Mouse (Mus musculus): Measurements from ENCODE around the gene Tfr2. TPM values are rescaled to one million over a fixed set of nuclear protein-coding genes. Genes with fewer than 3 reads are reported as not detected.

Tfr2 gene
- polyA plus RNA-seq, 1 experiment from 2014 or later = 0.99 TPM

DNA sequence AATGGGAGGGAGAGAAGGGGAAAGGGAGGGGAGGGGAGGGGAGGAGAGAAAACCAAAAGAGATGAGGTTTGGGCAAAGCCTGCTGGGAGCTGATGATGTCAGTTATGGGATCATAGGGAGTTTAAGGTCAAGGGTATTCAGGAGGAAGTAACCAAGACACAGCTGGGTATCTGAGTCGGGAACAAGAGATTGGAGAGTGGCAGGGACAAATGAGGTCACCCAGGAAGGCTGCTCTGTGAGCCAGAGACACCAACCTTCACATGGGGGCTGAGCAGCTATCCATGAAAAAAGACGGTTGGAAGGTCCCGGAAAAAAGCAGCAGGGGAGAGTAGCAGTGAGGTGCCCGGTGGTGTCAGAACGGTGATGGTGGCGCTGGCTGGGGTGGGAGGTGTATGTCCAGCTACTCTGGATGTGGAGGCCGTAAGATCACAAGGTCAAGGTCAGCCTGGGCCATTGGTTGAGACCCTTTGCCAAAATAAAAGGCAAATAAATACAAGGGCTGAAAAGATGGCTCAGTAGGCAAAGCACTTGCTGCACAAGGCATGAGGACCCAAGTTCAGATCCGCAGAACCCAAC, 1.3 kb upstream of the Tfr2 start:
- Histone ChIP-seq H3K27ac (no peak overlapping the region), H3K9ac (no peak overlapping the region), H3K4me2 (no peak overlapping the region), H3K9me3 (replicated peaks) (no peaks in the 10 kb centered on the region), H3K36me3 (no peaks in the 10 kb centered on the region), H3K27me3 (no peaks in the 10 kb centered on the region), H3K4me3 (replicated peaks) (no peak overlapping the region), H3K4me1 (no peaks in the 10 kb centered on the region; the same call in 1 of the 2 replicates)
- WGBS = 76% methylated on average over 8 of the region's 8 CpGs
- no peak for ATAC-seq (replicated peaks; ENCODE audit: low FRiP score)

DNA sequence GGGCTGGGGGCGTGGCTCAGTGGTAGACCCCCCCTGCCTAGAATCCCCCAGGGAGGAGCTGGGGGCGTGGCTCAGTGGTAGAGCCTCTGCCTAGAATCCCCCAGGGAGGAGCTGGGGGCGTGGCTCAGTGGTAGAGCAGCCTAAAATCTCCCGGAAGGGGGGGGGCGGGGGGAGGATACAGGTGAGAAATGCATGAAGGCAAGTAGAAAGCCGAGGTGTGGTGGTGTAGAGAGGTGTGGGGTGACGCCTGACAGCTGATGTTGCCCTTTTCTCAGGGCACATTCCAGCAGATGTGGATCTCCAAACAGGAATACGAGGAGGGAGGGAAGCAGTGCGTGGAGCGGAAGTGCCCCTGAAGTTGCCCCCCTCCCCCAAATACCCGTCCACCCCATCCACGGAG, 609 bp upstream of the Tfr2 start:
- Histone ChIP-seq H3K4me3 (replicated peaks) (no peak overlapping the region), H3K4me2 (no peak overlapping the region), H3K9me3 (replicated peaks) (no peaks in the 10 kb centered on the region), H3K9ac (no peak overlapping the region), H3K4me1 (peaks cover under 1% of the 10 kb centered on the region), H3K36me3 (no peaks in the 10 kb centered on the region), H3K27me3 (peaks cover 2% of the 10 kb centered on the region; the same call in 1 of the 2 replicates), H3K27ac (no peak overlapping the region)
- 77% methylated on average over 12 of the region's 12 CpGs for WGBS
- no peak for ATAC-seq (replicated peaks; ENCODE audit: low FRiP score)

DNA sequence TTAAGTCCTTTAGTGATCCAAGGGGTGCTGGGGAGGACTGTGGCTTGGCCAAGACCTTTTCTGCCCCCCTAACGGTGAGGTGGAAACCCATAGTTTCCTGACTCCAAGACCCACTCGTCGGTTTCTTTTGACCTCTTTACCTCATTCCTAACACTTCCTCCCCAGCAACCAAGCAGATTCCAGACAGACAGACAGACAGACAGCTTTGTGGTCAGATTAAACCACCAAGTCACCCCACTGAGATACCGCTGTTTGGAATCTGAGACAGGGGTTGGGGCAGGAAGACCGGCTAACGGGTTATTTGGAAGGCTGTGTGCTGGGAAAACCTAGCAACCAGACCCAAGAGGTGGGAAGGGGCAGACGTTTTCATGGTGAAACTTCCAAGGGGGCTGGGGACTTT, 541 bp downstream of the Tfr2 start:
- H3K4me1 ChIP-seq = peaks cover 8% of the 10 kb centered on the region
- H3K9me3 ChIP-seq (replicated peaks) = no peaks in the 10 kb centered on the region
- H3K27me3 ChIP-seq = peaks cover 10% of the 10 kb centered on the region; the same call in 1 of the 2 replicates
- no peak for ATAC-seq (replicated peaks; ENCODE audit: low FRiP score)
- H3K27ac ChIP-seq = no peak overlapping the region
- whole genome bisulfite sequencing = 50% methylated on average over 7 of the region's 7 CpGs
- H3K4me2 ChIP-seq = no peak overlapping the region
- H3K9ac ChIP-seq = no peak overlapping the region
- H3K36me3 ChIP-seq = no peaks in the 10 kb centered on the region
- no peak overlapping the region for H3K4me3 ChIP-seq (replicated peaks)

DNA sequence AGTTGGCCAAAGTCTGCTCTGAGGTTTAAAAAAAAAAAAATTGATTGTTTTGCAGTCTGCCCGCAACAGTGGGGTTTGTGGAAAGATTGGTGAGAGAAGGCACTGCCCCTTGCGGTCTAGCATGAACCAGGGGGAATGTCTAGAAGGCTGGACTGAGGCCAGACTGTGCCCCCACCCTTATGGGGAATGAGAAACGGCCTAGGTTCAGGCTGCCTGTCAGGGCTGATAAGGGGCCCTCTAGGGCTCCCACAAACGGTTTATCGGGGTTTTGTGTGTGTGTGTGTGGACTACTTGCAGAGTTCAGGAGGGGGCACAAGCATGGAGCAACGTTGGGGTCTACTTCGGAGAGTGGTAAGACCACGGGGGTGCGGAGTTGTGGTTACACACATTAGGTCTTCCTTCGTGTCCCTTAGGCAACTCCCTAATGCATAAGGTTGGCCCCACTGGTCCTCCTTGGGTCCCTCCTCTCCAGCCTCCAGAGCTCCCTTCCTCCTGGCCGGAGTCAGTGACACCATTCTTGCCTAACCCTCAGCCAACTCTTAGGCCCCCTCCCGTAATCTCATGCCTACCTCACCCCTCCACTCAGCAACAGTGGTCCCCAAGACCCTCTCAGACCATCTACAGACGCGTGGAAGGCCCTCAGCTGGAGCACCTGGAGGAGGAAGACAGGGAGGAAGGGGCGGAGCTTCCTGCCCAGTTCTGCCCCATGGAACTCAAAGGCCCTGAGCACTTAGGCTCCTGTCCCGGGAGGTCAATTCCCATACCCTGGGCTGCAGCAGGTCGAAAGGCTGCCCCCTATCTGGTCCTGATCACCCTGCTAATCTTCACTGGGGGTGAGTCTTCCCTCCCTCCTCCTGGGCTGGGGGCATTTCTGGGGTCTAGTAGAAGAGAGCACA, 1.3 kb downstream of the Tfr2 start:
- 78% methylated on average over 17 of the region's 17 CpGs for WGBS
- Histone ChIP-seq H3K4me1 (peaks cover 8% of the 10 kb centered on the region), H3K4me2 (no peak overlapping the region), H3K27me3 (peaks cover 10% of the 10 kb centered on the region; the same call in 1 of the 2 replicates), H3K27ac (no peak overlapping the region), H3K36me3 (no peaks in the 10 kb centered on the region), H3K9ac (no peak overlapping the region), H3K9me3 (replicated peaks) (no peaks in the 10 kb centered on the region), H3K4me3 (replicated peaks) (no peak overlapping the region)
- ATAC-seq (replicated peaks; ENCODE audit: low FRiP score) = peak; percentile 67; the same call in 1 of the 2 replicates

DNA sequence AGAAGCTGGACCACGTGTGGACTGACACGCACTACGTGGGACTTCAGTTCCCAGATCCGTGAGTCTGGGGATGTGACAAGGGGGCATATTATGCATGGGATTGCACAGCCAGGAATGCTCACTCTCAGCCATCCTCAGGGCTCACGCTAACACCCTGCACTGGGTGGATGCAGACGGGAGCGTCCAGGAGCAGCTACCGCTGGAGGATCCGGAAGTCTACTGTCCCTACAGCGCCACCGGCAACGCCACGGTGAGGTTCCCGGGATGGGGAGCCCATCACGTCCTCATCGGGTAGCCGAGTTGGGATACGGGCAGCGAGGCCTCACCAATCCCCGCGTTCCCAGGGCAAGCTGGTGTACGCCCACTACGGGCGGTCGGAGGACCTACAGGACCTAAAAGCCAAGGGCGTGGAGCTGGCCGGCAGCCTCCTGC, 4.8 kb downstream of the Tfr2 start:
- H3K4me3 ChIP-seq (replicated peaks) = peak overlapping the region; percentile 35
- no peak overlapping the region for H3K27ac ChIP-seq
- peaks cover 8% of the 10 kb centered on the region for H3K4me1 ChIP-seq
- peak overlapping the region; percentile 66 for H3K4me2 ChIP-seq
- peak overlapping the region; percentile 14; the same call in 1 of the 2 replicates for H3K9ac ChIP-seq
- WGBS = 8% methylated on average over 27 of the region's 27 CpGs
- no peaks in the 10 kb centered on the region for H3K36me3 ChIP-seq
- ATAC-seq (replicated peaks; ENCODE audit: low FRiP score) = no peak
- no peaks in the 10 kb centered on the region for H3K9me3 ChIP-seq (replicated peaks)
- peaks cover 15% of the 10 kb centered on the region; the same call in 1 of the 2 replicates for H3K27me3 ChIP-seq

DNA sequence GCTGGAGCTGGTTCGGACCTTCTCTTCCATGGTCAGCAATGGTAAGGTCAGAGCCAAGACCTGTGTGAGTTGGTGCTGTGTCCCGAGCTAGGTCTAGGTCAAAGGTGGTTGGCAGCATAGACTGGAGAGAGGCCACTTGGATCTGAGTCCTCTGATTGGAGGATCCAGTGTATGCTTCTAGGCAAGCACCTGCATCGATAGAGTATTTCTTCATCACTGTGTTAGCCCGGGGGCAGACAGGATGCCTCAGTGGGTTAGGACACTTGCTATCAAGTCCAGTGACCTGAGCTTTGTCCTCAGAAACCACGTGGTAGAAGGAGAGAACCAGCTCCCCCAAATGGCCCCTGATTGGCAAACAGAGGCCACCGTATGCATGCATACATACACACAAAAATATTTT, 10.6 kb downstream of the Tfr2 start:
- no peak overlapping the region for H3K27ac ChIP-seq
- H3K27me3 ChIP-seq = peaks cover 34% of the 10 kb centered on the region
- no peak overlapping the region for H3K4me3 ChIP-seq (replicated peaks)
- H3K4me1 ChIP-seq = peaks cover 17% of the 10 kb centered on the region
- H3K36me3 ChIP-seq = no peaks in the 10 kb centered on the region
- 78% methylated on average over 6 of the region's 6 CpGs for WGBS
- no peak for ATAC-seq (replicated peaks; ENCODE audit: low FRiP score)
- H3K9ac ChIP-seq = no peak overlapping the region
- no peaks in the 10 kb centered on the region for H3K9me3 ChIP-seq (replicated peaks)
- no peak overlapping the region for H3K4me2 ChIP-seq

DNA sequence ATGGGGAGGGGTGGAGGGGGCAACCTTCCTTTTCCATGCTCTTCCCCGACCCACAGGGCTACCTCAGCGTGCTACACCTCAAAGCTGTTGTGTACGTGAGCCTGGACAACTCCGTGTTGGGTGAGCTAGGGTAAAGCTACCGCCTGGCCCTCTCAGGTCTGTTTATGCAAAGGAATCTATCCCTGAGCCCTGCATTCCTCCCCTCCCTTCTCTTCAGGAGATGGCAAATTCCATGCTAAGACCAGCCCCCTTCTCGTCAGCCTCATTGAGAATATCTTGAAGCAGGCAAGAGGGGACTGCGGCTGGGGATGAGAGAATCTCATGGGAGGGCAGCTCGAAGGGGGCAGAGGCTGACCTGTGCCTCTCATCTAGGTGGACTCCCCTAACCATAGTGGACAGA, 13.1 kb downstream of the Tfr2 start:
- no peak for ATAC-seq (replicated peaks; ENCODE audit: low FRiP score)
- no peak overlapping the region for H3K4me3 ChIP-seq (replicated peaks)
- H3K9me3 ChIP-seq (replicated peaks) = no peaks in the 10 kb centered on the region
- no peak overlapping the region for H3K9ac ChIP-seq
- H3K36me3 ChIP-seq = no peaks in the 10 kb centered on the region
- no peak overlapping the region for H3K27ac ChIP-seq
- H3K27me3 ChIP-seq = peaks cover 30% of the 10 kb centered on the region
- no peak overlapping the region for H3K4me2 ChIP-seq
- H3K4me1 ChIP-seq = peaks cover 17% of the 10 kb centered on the region
- 49% methylated on average over 8 of the region's 8 CpGs for WGBS

DNA sequence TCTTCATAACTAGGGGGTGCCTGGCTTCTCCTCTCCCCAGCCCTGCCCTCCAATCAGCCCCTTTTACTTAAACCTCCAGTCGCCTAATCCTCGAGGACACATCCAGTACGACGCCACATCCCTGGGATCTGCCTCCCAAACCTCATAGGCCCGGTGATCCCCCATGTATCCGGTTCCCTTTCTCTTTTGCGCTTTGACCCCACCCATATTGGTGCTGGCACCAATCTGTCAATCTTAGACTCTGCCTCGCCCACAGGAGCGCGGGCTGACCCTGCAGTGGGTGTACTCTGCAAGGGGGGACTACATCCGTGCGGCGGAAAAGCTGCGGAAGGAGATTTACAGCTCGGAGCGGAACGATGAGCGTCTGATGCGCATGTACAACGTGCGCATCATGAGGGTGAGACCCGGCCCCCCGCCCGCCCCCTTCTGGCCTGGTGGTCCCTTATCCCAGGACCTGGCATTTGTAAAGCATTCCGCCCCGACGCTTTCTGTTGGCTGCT, 14.1 kb downstream of the Tfr2 start:
- Histone ChIP-seq H3K36me3 (no peaks in the 10 kb centered on the region), H3K9ac (peak overlapping the region; percentile 22; the same call in 1 of the 2 replicates), H3K4me2 (peak overlapping the region; percentile 63), H3K9me3 (replicated peaks) (no peaks in the 10 kb centered on the region), H3K4me3 (replicated peaks) (peak overlapping the region; percentile 40), H3K4me1 (peaks cover 17% of the 10 kb centered on the region), H3K27ac (no peak overlapping the region), H3K27me3 (peaks cover 30% of the 10 kb centered on the region)
- WGBS = 14% methylated on average over 27 of the region's 27 CpGs
- ATAC-seq (replicated peaks; ENCODE audit: low FRiP score) = 0 out of 2 replicates have a peak, but pooled peaks have one; percentile 32

DNA sequence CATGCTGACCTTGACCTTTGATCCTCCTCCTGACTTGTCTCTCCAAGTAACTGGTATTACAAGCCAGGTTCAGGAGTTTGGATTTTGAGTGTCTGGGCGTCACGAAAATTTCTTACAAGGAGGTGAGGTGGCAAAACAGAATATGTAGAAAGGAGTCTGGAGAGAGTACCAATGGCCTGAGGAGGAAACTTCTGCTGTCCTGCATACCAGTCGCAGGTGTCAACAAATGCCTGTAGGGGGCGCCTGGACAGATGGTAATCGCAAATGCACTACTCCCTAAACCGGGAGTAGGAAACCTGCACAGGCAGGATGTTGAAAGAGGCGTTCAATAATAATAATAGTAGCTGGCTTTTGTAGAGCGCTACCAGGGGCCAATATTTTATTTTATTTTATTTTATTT, 15.3 kb downstream of the Tfr2 start:
- no peak overlapping the region for H3K27ac ChIP-seq
- H3K4me3 ChIP-seq (replicated peaks) = no peak overlapping the region
- no peak overlapping the region for H3K4me2 ChIP-seq
- H3K9ac ChIP-seq = no peak overlapping the region
- H3K9me3 ChIP-seq (replicated peaks) = no peaks in the 10 kb centered on the region
- no peak for ATAC-seq (replicated peaks; ENCODE audit: low FRiP score)
- 36% methylated on average over 8 of the region's 8 CpGs for WGBS
- H3K36me3 ChIP-seq = no peaks in the 10 kb centered on the region
- peaks cover 17% of the 10 kb centered on the region for H3K4me1 ChIP-seq
- H3K27me3 ChIP-seq = peaks cover 30% of the 10 kb centered on the region

DNA sequence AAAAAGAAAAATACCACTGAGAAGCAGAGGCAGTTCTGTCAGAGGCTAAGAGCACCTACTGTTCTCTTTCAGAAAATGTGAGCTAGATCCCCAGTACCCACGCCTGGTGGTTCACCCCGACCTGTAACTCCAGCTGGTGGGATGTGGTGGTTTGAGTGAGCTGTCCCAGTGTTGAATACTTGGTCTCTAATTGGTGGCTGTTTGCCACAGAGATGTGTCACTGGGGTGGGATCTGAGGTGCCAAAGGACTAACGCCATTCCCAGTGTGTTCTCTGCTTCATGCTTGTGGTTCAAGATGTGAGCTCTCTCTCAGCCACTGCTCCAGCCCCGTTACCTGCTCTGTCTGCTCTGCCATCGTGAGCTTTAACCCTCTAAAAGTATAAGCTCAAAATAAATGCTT, 20.9 kb downstream of the Tfr2 start:
- no peak overlapping the region for H3K27ac ChIP-seq
- no peak overlapping the region for H3K9ac ChIP-seq
- H3K4me3 ChIP-seq (replicated peaks) = no peak overlapping the region
- H3K4me2 ChIP-seq = no peak overlapping the region
- ATAC-seq (replicated peaks; ENCODE audit: low FRiP score) = no peak
- no peaks in the 10 kb centered on the region for H3K4me1 ChIP-seq
- H3K36me3 ChIP-seq = no peaks in the 10 kb centered on the region
- WGBS = 77% methylated on average over 5 of the region's 5 CpGs
- no peaks in the 10 kb centered on the region for H3K27me3 ChIP-seq
- H3K9me3 ChIP-seq (replicated peaks) = no peaks in the 10 kb centered on the region

DNA sequence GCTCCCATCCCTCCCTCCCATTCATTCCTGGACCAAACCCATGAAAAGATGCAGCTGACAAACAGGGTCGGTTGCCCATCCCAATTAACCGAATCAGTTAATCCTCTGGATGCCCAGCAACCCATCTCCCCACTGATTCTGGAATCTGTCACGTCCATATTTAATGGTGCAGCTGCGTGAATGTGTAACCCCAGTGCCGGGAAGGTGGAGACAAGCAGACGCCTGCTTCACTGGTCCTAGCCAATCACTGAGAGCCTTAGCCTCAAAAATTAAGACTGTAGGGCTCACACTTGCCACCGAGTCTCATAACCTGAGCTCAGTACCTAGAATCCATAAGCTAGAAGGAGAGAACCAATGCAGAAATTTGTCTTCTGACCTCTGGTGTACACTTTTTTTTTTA, 26.3 kb downstream of the Tfr2 start:
- no peak for ATAC-seq (replicated peaks; ENCODE audit: low FRiP score)

DNA sequence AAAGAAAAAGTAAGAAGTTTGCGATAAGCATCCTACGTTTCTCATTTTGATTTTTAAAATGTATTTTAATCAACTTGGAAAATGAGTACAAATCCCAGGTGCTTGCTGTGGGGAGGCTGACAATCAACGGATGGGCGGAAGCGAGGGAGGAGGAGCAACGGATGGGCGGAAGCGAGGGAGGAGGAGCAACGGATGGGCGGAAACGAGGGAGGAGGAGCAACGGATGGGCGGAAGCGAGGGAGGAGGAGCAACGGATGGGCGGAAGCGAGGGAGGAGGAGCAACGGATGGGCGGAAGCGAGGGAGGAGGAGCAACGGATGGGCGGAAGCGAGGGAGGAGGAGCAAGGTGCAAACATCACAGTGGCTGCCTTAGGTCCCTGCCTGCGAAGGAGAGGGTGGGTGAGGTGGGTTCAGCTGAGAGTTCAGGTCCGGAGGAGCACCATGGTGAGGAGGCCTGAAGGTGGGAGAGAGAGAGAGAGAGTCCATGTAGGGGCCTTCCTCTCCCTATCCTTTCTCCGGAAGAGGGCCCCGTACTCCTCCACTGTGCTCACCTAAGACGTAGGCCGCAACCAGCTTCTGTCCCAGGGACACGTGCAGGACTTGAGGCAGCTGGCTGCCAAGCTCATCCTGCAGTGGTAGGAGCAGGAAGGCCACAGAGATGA, 27.1 kb downstream of the Tfr2 start:
- H3K9me3 ChIP-seq (replicated peaks) = no peaks in the 10 kb centered on the region
- ATAC-seq (replicated peaks; ENCODE audit: low FRiP score) = no peak
- WGBS = 36% methylated on average over 26 of the region's 30 CpGs
- peak overlapping the region; percentile 22; the same call in 1 of the 2 replicates for H3K4me3 ChIP-seq (replicated peaks)
- no peaks in the 10 kb centered on the region for H3K27me3 ChIP-seq
- no peak overlapping the region for H3K9ac ChIP-seq
- H3K27ac ChIP-seq = peak overlapping the region; percentile 39; the same call in 1 of the 2 replicates
- H3K4me1 ChIP-seq = peaks cover 21% of the 10 kb centered on the region
- peak overlapping the region; percentile 48 for H3K4me2 ChIP-seq
- peaks cover 11% of the 10 kb centered on the region for H3K36me3 ChIP-seq

More for the DNA sequence above, 26.3 kb downstream of the Tfr2 start:
- H3K27me3 ChIP-seq = no peaks in the 10 kb centered on the region
- H3K4me1 ChIP-seq = peaks cover 19% of the 10 kb centered on the region
- WGBS = 84% methylated on average over 7 of the region's 7 CpGs
- peaks cover 11% of the 10 kb centered on the region for H3K36me3 ChIP-seq
- H3K4me3 ChIP-seq (replicated peaks) = no peak overlapping the region
- no peak overlapping the region for H3K27ac ChIP-seq
- H3K9me3 ChIP-seq (replicated peaks) = no peaks in the 10 kb centered on the region
- no peak overlapping the region for H3K9ac ChIP-seq
- no peak overlapping the region for H3K4me2 ChIP-seq
